Mouse (Mus musculus): ENCODE measurements around the gene Olfr1058.
"Not testable (repeated sequence)": the region's sequence is repeated elsewhere in the genome, so short reads cannot be mapped to it uniquely, and the experiment has no call there.

The Olfr1058 gene

DNA sequence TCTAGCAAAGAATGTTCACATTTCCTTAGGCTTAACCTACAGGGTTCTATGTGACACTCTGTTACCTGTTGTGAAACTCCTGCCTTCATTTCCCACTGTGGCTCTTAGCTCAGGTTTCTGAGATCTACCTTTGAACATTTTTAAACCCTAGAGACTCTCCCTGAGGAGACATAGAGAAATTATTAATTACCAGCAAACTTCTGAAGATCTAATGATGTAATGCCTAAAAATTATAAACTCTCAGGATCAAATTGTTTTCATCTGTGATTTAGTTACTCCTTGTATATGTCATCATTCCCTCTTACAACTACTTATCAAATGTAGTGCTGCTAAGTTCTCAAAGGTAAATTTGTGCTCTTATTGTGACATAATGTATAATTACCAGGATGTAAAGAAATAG lies at the start of gene Olfr1058:
Gene Olfr1058, minus strand, starts transcription at position 101 of the 400 bp plus-strand sequence.
- not testable (repeated sequence) for DNase-seq

DNA sequence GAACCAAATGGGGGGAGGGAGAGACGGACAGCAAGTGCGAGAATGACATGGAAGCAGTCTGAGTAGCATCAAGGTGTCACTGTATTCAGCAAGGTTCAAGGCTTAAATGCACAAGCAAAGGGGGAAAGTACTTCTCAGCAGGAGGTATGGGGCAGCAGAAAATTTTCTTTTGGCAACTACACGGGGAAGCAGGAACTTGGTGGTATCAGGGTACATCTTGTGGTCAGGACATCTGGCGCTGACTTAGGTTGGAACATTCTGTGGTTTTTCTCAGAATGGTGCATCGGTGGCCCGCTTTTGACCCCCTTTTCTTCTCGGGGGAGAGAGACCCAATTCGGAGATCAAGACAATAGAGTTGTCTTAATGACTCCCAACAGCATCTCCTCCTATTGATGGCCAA lies 40.1 kb upstream of the Olfr1058 start:
- not testable (repeated sequence) for DNase-seq

DNA sequence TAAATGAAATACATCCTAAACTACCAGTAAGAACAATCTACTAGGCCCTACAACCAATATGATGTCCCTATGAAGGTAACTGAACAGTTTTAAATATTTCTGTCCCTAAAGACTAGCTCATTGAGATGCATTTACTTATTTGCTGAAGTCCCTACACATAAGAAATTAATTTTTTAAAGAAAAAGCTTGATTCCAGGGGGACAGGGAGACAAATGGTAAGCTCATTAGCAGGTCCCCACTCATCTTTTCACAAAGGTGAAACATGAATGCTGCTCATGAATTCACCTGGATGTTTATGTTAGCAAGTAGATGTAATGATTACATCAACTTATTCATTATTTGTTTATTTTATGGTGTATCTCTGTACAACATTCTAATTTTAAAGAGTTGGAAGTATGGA lies 38.3 kb upstream of the Olfr1058 start, which contains the start of gene Olfr1062:
Gene Olfr1062, minus strand, starts transcription at position 101 of the 400 bp plus-strand sequence.
- not testable (repeated sequence) for DNase-seq

DNA sequence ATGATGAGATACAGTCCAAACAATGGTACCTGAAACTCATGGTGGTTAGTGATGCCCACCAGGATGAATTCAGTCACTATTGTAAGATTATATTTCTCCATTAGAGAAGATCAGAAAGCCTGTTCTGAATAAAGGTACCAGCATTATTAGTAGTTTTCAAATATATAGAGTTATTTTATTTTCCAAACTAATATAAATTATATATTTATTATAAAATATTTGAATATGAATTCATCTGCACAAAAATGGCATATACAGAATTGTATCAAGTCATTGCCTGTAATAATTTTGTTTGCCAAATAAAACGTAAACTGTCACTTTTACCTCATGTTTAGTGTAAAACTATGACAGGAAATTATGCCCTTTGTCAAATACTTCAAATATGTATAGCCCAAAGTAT lies 25.6 kb upstream of the Olfr1058 start, which contains the start of gene Olfr1061:
Gene Olfr1061, minus strand, starts transcription at position 101 of the 400 bp plus-strand sequence.
- no peak for DNase-seq

DNA sequence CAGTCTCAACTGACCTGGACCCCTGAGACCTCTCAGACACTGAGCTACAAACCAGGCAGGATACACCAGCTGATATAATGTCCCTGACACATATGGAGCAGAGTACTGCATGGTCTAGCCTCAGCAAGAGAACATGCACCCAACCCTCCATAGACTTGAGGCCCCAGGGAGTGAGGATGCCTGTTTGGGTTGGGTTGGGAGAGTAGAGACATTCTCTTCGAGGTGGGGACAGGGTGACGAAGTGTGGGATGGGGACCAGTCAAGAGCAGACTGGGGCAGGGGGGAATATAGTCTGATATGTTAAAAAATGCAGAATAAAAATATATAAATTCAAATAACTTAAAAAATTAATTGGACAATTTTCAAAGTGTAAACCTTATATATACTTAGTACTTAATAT lies 6.8 kb upstream of the Olfr1058 start:
- DNase-seq, result no peak

DNA sequence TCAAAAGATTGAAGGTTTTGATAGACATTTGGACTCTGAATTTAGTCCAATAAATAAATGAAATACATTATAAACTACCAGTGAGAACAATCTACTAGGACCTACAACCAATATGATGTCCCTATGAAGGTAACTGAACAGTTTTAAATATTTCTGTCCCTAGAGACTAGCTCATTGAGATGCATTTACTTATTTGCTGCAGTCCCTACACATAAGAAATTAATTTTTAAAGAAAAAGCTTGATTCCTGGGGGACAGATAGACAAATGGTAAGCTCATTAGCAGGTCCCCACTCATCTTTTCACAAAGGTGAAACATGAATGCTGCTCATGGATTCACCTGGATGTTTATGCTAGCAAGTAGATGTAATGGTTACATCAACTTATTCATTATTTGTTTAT lies 10.1 kb downstream of the Olfr1058 start, which contains the start of gene Olfr1057:
Gene Olfr1057, minus strand, starts transcription at position 101 of the 400 bp plus-strand sequence.
- DNase-seq, result no peak

DNA sequence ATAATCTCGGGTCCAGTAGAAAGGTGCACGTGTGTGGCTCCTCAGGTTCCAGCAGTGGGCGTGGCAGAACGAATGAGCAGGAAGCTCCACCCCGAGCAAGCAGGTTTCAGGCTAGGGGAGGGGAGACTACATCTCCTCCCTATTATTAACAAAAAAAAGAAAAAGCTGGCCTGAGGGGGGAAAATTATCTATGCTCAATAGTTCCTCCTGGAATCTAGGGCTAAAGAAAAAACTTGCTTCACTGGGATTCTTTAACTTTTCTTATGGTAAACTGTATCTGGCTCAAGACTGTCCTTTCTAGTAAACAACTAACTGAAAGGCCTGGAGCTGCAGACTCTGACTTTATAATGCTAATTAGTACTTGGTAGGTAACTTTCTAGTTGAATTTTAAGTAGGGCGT lies 22.0 kb downstream of the Olfr1058 start:
- DNase-seq, result not testable (repeated sequence)

DNA sequence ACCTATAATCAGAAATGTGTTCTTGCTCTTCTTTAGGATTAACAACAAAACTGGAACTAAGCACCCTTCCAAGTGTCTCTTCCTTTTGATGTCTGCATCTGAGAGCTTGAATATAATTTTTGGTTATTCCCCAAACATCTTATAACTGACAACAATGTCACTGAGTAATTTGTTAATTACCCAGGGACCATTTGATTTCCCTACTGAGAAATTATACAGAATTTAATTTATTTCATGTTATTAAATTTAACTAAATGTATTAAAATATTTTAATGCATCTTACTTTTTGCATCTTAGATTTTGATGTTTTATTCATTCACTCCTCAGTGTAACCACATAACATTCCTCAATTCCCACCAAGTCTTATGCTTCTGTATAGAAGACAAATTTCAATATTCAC lies 26.0 kb downstream of the Olfr1058 start, which contains the start of gene Olfr1056:
Gene Olfr1056, minus strand, starts transcription at position 101 of the 400 bp plus-strand sequence.
- no peak for DNase-seq

DNA sequence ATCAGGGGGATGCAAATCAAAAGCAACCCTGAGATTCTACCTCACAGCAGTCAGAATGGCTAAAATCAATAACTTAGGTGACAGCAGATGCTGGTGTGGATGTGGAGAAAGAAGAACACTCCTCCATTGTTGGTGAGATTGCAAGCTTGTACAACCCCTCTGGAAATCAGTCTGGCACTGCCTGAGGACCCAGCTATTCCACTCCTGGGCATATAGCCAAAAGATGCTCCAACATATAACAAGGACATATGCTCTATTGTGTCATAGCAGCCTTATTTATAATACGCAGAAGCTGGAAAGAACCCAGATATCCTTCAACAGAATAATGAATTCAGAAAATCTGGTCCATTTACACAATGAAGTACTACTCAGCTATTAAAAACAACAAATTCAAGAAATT lies 36.6 kb downstream of the Olfr1058 start:
- not testable (repeated sequence) for DNase-seq

DNA sequence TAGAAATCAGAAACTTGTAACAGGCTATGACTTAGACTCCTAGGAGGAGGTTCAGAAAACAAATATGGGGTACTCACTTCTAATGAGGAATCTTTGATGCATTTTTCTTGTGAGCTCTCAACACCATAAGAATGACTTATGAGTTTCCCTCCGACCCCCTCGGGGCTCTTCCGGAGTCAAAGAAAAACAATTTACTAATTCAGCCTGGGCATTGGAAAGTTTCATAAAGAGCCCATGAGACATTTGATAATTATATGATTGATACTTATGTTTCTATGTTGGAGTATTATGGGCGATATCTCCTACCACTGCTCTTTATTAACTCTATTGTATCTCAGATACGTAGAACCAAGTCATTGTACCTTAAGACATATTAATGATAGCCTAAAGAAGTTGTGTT lies 38.2 kb downstream of the Olfr1058 start, which contains the start of gene Olfr1055:
Gene Olfr1055, minus strand, starts transcription at position 101 of the 400 bp plus-strand sequence.
- DNase-seq, result no peak

DNA sequence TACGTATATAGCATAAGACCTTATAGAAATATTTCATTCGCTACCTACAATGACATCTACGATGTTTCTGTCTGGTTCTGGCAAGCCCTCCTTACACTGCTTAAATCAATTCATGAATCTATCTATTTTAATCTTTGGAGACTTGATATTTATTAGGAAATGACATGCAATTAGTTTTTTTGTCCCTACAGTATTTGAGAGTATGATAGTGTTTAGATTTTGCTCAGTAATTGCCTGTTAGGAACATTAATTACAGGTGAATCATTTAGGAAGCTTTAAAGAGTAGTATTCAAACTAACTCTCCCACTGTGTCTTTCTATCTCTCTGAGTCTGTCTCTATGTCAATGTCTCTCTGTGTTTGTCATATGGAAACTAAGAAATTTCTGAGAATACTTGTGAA lies 53.0 kb downstream of the Olfr1058 start, which contains the start of gene Olfr1054:
Gene Olfr1054, minus strand, starts transcription at position 101 of the 400 bp plus-strand sequence.
- no peak for DNase-seq

Data from kidney, adult 11 months (tissue).